Mouse (Mus musculus) neutrophil, adult 83 days (primary cell): Measurements from ENCODE around the gene Rnasel. TPM values are rescaled to one million over a fixed set of nuclear protein-coding genes. Genes with fewer than 3 reads are reported as not detected.

ENCODE experiments used
- total RNA-seq, 2 experiments: library from RNA; stranded (reverse); gene quantifications; one replicate each; pipeline ENCODE4 v1.2.4; 2023

Rnasel gene
- total RNA-seq: 10 to 100 TPM; 77.6 to 93.3 TPM

DNA sequence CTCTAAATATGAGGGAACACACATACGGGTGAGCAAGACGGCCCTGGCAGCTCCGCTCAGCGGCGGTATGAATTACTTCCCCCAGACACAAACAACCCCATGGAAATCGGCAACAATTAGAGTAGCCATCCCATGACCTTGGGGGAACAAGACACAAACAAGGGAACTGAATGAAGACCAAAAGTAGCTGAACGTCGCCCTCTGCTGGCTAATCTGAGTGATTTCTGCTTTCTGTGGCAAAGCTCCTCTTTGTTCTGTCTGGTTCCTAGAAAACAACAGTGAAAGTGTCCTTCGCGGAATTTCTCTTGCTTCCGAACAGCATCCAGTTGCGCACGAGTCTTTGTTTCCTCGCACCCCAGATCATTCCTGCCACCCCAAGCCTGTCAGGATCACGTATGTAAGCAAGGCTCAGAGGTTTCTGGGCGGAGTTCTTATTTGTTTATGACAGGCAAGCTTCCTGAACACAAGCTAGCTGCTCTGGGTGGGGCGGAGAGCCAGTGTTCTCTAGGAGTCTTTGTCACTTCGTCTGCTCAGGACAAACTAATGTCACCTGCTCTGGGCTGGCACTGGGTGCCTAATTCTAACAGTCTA, at the start of gene Rnasel:
Gene Rnasel, plus strand, starts transcription at position 216 of the 591 bp plus-strand sequence.

GRCm38 (mm10) chr1:153740145-153740544, 9.1 kb upstream of the Rnasel start, which contains the start of gene Rgs16:
TSS of gene Rgs16 (plus strand) at chr1:153740349.

Other genes with a start within 250 kb of the Rnasel start
- gene Npl, start 199.4 kb upstream of the Rnasel start, total RNA-seq: 1 to 10 TPM; 3.0 to 3.2 TPM
- under 1 TPM in 1 of 2 experiments, not detected in 1; 0.04 TPM for gene Rgs8, start 96.4 kb upstream of the Rnasel start, total RNA-seq
- gene Rgs16, start 9.1 kb upstream of the Rnasel start, total RNA-seq: under 1 TPM; 0.24 to 0.40 TPM
- not detected for gene Rgsl1, start 94.7 kb downstream of the Rnasel start, total RNA-seq
- gene Teddm1b, start 124.9 kb downstream of the Rnasel start, total RNA-seq: under 1 TPM in 1 of 2 experiments, not detected in 1; 0.22 TPM
- gene Teddm1a, start 142.3 kb downstream of the Rnasel start, total RNA-seq: not detected
- gene Glul, start 150.5 kb downstream of the Rnasel start, total RNA-seq: 100 to 1,000 TPM; 146 to 157 TPM
- gene Teddm2, start 150.8 kb downstream of the Rnasel start, total RNA-seq: under 1 TPM; 0.53 TPM